Mouse (Mus musculus) c-Kit-positive CD71-negative TER-119-negative erythroid progenitor cells, embryonic 14.5 days (primary cell): ENCODE measurements around the gene Grik4.
A peak's percentile ranks its signal among the peaks of the same experiment; 100 is the strongest.

Experiments used
- DNase-seq: peaks from one replicate; pipeline ENCODE4 v3.0.0-alpha.2; 2013; ENCODE audit warnings: low read depth

The Grik4 gene

GRCm38 (mm10) chr9:42490589-42491382 lies 453.5 kb downstream of the Grik4 start:
- no peak for DNase-seq

GRCm38 (mm10) chr9:42488071-42488470 lies 456.2 kb downstream of the Grik4 start:
- DNase-seq: no peak

- no peak for DNase-seq
These were observed 457.4 kb downstream of the Grik4 start for GRCm38 (mm10) chr9:42486913-42487312.

GRCm38 (mm10) chr9:42484667-42485066 lies 459.6 kb downstream of the Grik4 start:
- no peak for DNase-seq

- no peak for DNase-seq
These were observed 461.3 kb downstream of the Grik4 start for GRCm38 (mm10) chr9:42482944-42483343.

GRCm38 (mm10) chr9:42476166-42476565 lies 468.1 kb downstream of the Grik4 start:
- DNase-seq: no peak

GRCm38 (mm10) chr9:42474244-42474643 lies 470.0 kb downstream of the Grik4 start:
- DNase-seq: no peak

GRCm38 (mm10) chr9:42471921-42472747 lies 472.2 kb downstream of the Grik4 start:
- DNase-seq: peak; percentile 63

GRCm38 (mm10) chr9:42471214-42471613 lies 473.1 kb downstream of the Grik4 start:
- DNase-seq: no peak

- DNase-seq: no peak
These were observed 475.0 kb downstream of the Grik4 start for GRCm38 (mm10) chr9:42469323-42469722.

GRCm38 (mm10) chr9:42468360-42468759 lies 475.9 kb downstream of the Grik4 start:
- DNase-seq: no peak
